In genomic region chr16:8639466-8640191, GRCm38 (mm10) we compare ENCODE assay signal across 29 mouse cellular contexts. TPM values are rescaled to one million over a fixed set of nuclear protein-coding genes. Genes with fewer than 3 reads are reported as not detected.
DNase-seq lines count a peak whose midpoint lies in the region; ATAC-seq and TF ChIP-seq lines count a peak whose summit lies in the region.
"Had no signal": no experiment of that assay in that cellular context is flagged by ENCODE, and none has a peak within 500 bp of the region (broad histone marks: within the 10 kb centered on the region; RNA-seq: fewer than 3 reads in every experiment).

No protein-coding gene starts in this region.

- no peaks in the 10 kb centered on the region for H3K27me3 ChIP-seq in MEL (ENCODE audit: control insufficient read depth in 1 of 2, insufficient read depth in 2 of 2, low read length in 2 of 2)
- H3K27me3 ChIP-seq in intestine, postnatal 0 days (replicated peaks; ENCODE audit: control insufficient read depth, insufficient read depth, low read length): no peaks in the 10 kb centered on the region
- no peaks in the 10 kb centered on the region for H3K27me3 ChIP-seq in forebrain, embryonic 14.5 days (replicated peaks; ENCODE audit: control insufficient read depth, insufficient read depth, low read length)
- H3K27me3 ChIP-seq in thymus, adult 2 months (ENCODE audit: control insufficient read depth, insufficient read depth, low read length): no peaks in the 10 kb centered on the region
- H3K27me3 ChIP-seq: hindbrain, embryonic 13.5 days had no signal

- peak overlapping the region in 1 of 2 experiments; percentile 8; a peak in 1 of 4 replicates for H3K4me3 ChIP-seq in MEL (ENCODE audit: control insufficient read depth in 1 of 2, insufficient read depth in 1 of 2, low read depth in 2 of 2, low read length in 2 of 2)
- no peak overlapping the region for H3K4me3 ChIP-seq in intestine, postnatal 0 days (ENCODE audit: low read depth, low read length)
- H3K4me3 ChIP-seq in forebrain, embryonic 14.5 days (ENCODE audit: low read depth, low read length): no peak overlapping the region
- no peak overlapping the region for H3K4me3 ChIP-seq in thymus, adult 2 months (ENCODE audit: control insufficient read depth, insufficient read depth, low read length)
- H3K4me3 ChIP-seq: hindbrain, embryonic 13.5 days had no signal

- H3K4me2 ChIP-seq in intestine, postnatal 0 days (replicated peaks; ENCODE audit: low read depth): peak overlapping the region; percentile 88
- no peak overlapping the region for H3K4me2 ChIP-seq in forebrain, embryonic 14.5 days (ENCODE audit: low read length)

- peaks cover 5 to 36% of the 10 kb centered on the region in 2 experiments; a peak in 3 of 4 replicates for H3K36me3 ChIP-seq in MEL (ENCODE audit: control insufficient read depth in 1 of 2, insufficient read depth in 2 of 2, low read length in 2 of 2)
- peaks cover 23% of the 10 kb centered on the region for H3K36me3 ChIP-seq in intestine, postnatal 0 days (ENCODE audit: control insufficient read depth, insufficient read depth)
- peaks cover 30% of the 10 kb centered on the region for H3K36me3 ChIP-seq in forebrain, embryonic 14.5 days (ENCODE audit: control insufficient read depth, insufficient read depth, low read length)
- peaks cover 18% of the 10 kb centered on the region for H3K36me3 ChIP-seq in thymus, adult 2 months (ENCODE audit: control insufficient read depth, insufficient read depth, low read length)

- H3K27ac ChIP-seq in MEL (ENCODE audit: control insufficient read depth, low read depth, low read length): peak overlapping the region; percentile 50
- H3K27ac ChIP-seq in intestine, postnatal 0 days (ENCODE audit: low read depth, low read length): peak overlapping the region; percentile 68
- H3K27ac ChIP-seq in forebrain, embryonic 14.5 days (ENCODE audit: low read depth, low read length): no peak overlapping the region
- H3K27ac ChIP-seq in thymus, adult 2 months (ENCODE audit: control insufficient read depth, insufficient read depth, low read length): no peak overlapping the region
- H3K27ac ChIP-seq: hindbrain, embryonic 13.5 days; macrophage had no signal

- peaks cover 51% of the 10 kb centered on the region for H3K79me2 ChIP-seq in MEL (ENCODE audit: control insufficient read depth, insufficient read depth, low read length, poor library complexity)

- peak; percentile 69 to 75 for TF ChIP-seq EP300 in MEL (IDR thresholded peaks at IDR 0.05; ENCODE audit: low read depth in 1 of 2, low read length in 2 of 2)

- H3K4me1 ChIP-seq in MEL (ENCODE audit: control insufficient read depth in 1 of 2, insufficient read depth in 2 of 2, low read length in 2 of 2): peaks cover 6 to 27% of the 10 kb centered on the region in 2 experiments; a peak in 3 of 4 replicates
- no peaks in the 10 kb centered on the region; the same call in 1 of the 2 replicates for H3K4me1 ChIP-seq in intestine, postnatal 0 days (replicated peaks; ENCODE audit: control insufficient read depth, insufficient read depth, low read length)
- peaks cover 11% of the 10 kb centered on the region for H3K4me1 ChIP-seq in forebrain, embryonic 14.5 days (ENCODE audit: control insufficient read depth, insufficient read depth, low read length)
- H3K4me1 ChIP-seq in thymus, adult 2 months (replicated peaks; ENCODE audit: control insufficient read depth, insufficient read depth, low read length): peaks cover 20% of the 10 kb centered on the region

- DNase-seq in CD4-positive helper T cell, adult 2 months (ENCODE audit: low read depth, low spot score): peak; percentile 80
- peak; percentile 57 for DNase-seq in MEL (ENCODE audit: low read depth, low spot score)
- no peak for DNase-seq in layer of hippocampus, postnatal 14 days (ENCODE audit: low spot score in 2 of 2)
- no peak for DNase-seq in forebrain, embryonic 14.5 days (ENCODE audit: low spot score)
- no peak for DNase-seq in left cerebral cortex, postnatal 4 days
- DNase-seq in thymus, adult 2 months: no peak
- DNase-seq: adrenal gland, postnatal 25 days; cerebellum, adult 18-20 months; gastrocnemius, postnatal 36 days; heart, postnatal 14 days; kidney, adult 2 months; kidney, postnatal 14 days; layer of hippocampus, adult 9-11 months; midbrain, embryonic 14.5 days; right cerebral cortex, adult 18-20 months; spleen, adult 18-20 months had no signal

- no peaks in the 10 kb centered on the region for H3K9me3 ChIP-seq in MEL (replicated peaks; ENCODE audit: insufficient read depth, low read length)
- no peaks in the 10 kb centered on the region for H3K9me3 ChIP-seq in intestine, postnatal 0 days (ENCODE audit: control insufficient read depth)
- no peaks in the 10 kb centered on the region for H3K9me3 ChIP-seq in forebrain, embryonic 14.5 days (replicated peaks; ENCODE audit: control insufficient read depth, low read length)
- H3K9me3 ChIP-seq: heart, embryonic 10.5 days; hindbrain, embryonic 13.5 days had no signal

- peak overlapping the region; percentile 40 for H3K9ac ChIP-seq in MEL (ENCODE audit: control insufficient read depth, low read depth, low read length, poor library complexity, severe bottlenecking)
- no peak overlapping the region for H3K9ac ChIP-seq in intestine, postnatal 0 days (ENCODE audit: low read depth, low read length)
- H3K9ac ChIP-seq in forebrain, embryonic 14.5 days (ENCODE audit: low read length): no peak overlapping the region

- TF ChIP-seq POLR2A in MEL (IDR thresholded peaks at IDR 0.05; ENCODE audit: control insufficient read depth in 1 of 2, insufficient read depth in 1 of 2, low read depth in 1 of 2, low read length in 2 of 2, poor library complexity in 1 of 2): no peak
- TF ChIP-seq POLR2A in thymus, adult 2 months (IDR thresholded peaks at IDR 0.05; ENCODE audit: control insufficient read depth, extremely low read depth, insufficient read depth, low read length, poor library complexity): no peak

- peak; percentile 50 for ATAC-seq in intestine, postnatal 0 days
- ATAC-seq in megakaryocyte, adult 5-6 weeks (ENCODE audit: poor library complexity, severe bottlenecking): 0 out of 2 replicates have a peak, but pooled peaks have one; percentile 23
- no peak for ATAC-seq in forebrain, embryonic 14.5 days

- 41% methylated on average over 11 of the region's 11 CpGs for whole genome bisulfite sequencing in intestine, postnatal 0 days
- 94% methylated on average over 11 of the region's 11 CpGs for WGBS in forebrain, embryonic 14.5 days
- 43% methylated on average over 11 of the region's 11 CpGs for WGBS in thymus, adult 2 months

- TF ChIP-seq RAD21 in MEL (IDR thresholded peaks at IDR 0.05; ENCODE audit: low read depth, low read length): no peak

- intact Hi-C loops in left cerebral cortex, postnatal 4 days (cut with DNase I): loop anchor here (10.0 kb wide), 2 partner anchors 145 to 225 kb away; no protein-coding TSS in a partner anchor

- no peak for TF ChIP-seq CTCF in MEL (IDR thresholded peaks at IDR 0.05 in 2 of 3, conservative IDR thresholded peaks at IDR 0.05 in 1 of 3; ENCODE audit: control insufficient read depth in 1 of 3, insufficient read depth in 1 of 3, low read depth in 2 of 3, low read length in 3 of 3, poor library complexity in 1 of 3, severe bottlenecking in 1 of 3)
- TF ChIP-seq CTCF in intestine, postnatal 0 days (IDR thresholded peaks at IDR 0.05; ENCODE audit: low read depth): no peak
- no peak for TF ChIP-seq CTCF in thymus, adult 2 months (IDR thresholded peaks at IDR 0.05; ENCODE audit: borderline replicate concordance, control insufficient read depth, extremely low read depth, insufficient read depth, low read length, poor library complexity)

RNA-seq across cellular contexts. Expression of gene Tmem186, which starts 2.1 kb away (rescaled TPM):
- total RNA-seq in MEL (2012; rRNA removed): 18.4 and 22.5 TPM in 2 replicates
- 10 to 100 TPM; 18.9 to 99.9 TPM for polyA plus RNA-seq in MEL (2012; ENCODE audit: insufficient read depth in 1 of 2, insufficient read length in 2 of 2, low read depth in 1 of 2, low replicate concordance in 2 of 2, missing spikeins in 1 of 2)
- 9.1 and 9.8 TPM in 2 replicates for polyA plus RNA-seq in intestine, postnatal 0 days (2015; fragmentation: Nextera tagmentation; extraction: Ambion mirVana)
- total RNA-seq in megakaryocyte, adult 5-6 weeks (2015): 4.2 and 4.7 TPM in 2 replicates
- 6.6 and 8.0 TPM in 2 replicates for total RNA-seq in megakaryocyte, adult 5-6 weeks (2017)
- total RNA-seq in layer of hippocampus, postnatal 14 days (2021): 10 to 100 TPM; 10.6 to 11.5 TPM
- 14.8 TPM in 2 replicates for polyA plus RNA-seq in forebrain, embryonic 14.5 days (2014; fragmentation: Nextera tagmentation; extraction: Ambion mirVana)
- 10 to 100 TPM; 14.3 TPM for total RNA-seq in left cerebral cortex, postnatal 4 days (2021)
- polyA plus RNA-seq in thymus, adult 2 months (2012; rRNA removed): 18.5 and 20.8 TPM in 2 replicates

RNA-seq across cellular contexts. Expression of gene Pmm2, which starts 2.2 kb away (rescaled TPM):
- total RNA-seq in MEL (2012; rRNA removed): 44.5 and 53.4 TPM in 2 replicates
- 10 to 100 TPM in 1 of 2 experiments, not detected in 1; 96.0 TPM for polyA plus RNA-seq in MEL (2012; ENCODE audit: insufficient read depth in 1 of 2, insufficient read length in 2 of 2, low read depth in 1 of 2, low replicate concordance in 2 of 2, missing spikeins in 1 of 2)
- polyA plus RNA-seq in intestine, postnatal 0 days (2015; fragmentation: Nextera tagmentation; extraction: Ambion mirVana): 116 and 120 TPM in 2 replicates
- 44.8 and 52.5 TPM in 2 replicates for total RNA-seq in megakaryocyte, adult 5-6 weeks (2015)
- 55.3 and 62.6 TPM in 2 replicates for total RNA-seq in megakaryocyte, adult 5-6 weeks (2017)
- 10 to 100 TPM; 31.9 to 34.5 TPM for total RNA-seq in layer of hippocampus, postnatal 14 days (2021)
- 34.7 and 36.3 TPM in 2 replicates for polyA plus RNA-seq in forebrain, embryonic 14.5 days (2014; fragmentation: Nextera tagmentation; extraction: Ambion mirVana)
- 10 to 100 TPM; 41.4 to 42.9 TPM for total RNA-seq in left cerebral cortex, postnatal 4 days (2021)
- 110 and 116 TPM in 2 replicates for polyA plus RNA-seq in thymus, adult 2 months (2012; rRNA removed)

RNA-seq across cellular contexts. Expression of gene Carhsp1, which starts 32.3 kb away (rescaled TPM):
- 19.5 and 21.4 TPM in 2 replicates for total RNA-seq in MEL (2012; rRNA removed)
- 10 to 100 TPM in 1 of 2 experiments, not detected in 1; 28.0 TPM for polyA plus RNA-seq in MEL (2012; ENCODE audit: insufficient read depth in 1 of 2, insufficient read length in 2 of 2, low read depth in 1 of 2, low replicate concordance in 2 of 2, missing spikeins in 1 of 2)
- polyA plus RNA-seq in intestine, postnatal 0 days (2015; fragmentation: Nextera tagmentation; extraction: Ambion mirVana): 40.1 and 43.9 TPM in 2 replicates
- total RNA-seq in megakaryocyte, adult 5-6 weeks (2015): 18.1 and 21.9 TPM in 2 replicates
- total RNA-seq in megakaryocyte, adult 5-6 weeks (2017): 27.1 and 29.6 TPM in 2 replicates
- total RNA-seq in layer of hippocampus, postnatal 14 days (2021): 10 to 100 TPM; 23.2 to 23.8 TPM
- polyA plus RNA-seq in forebrain, embryonic 14.5 days (2014; fragmentation: Nextera tagmentation; extraction: Ambion mirVana): 84.0 and 95.0 TPM in 2 replicates
- total RNA-seq in left cerebral cortex, postnatal 4 days (2021): 10 to 100 TPM; 54.3 to 60.3 TPM
- polyA plus RNA-seq in thymus, adult 2 months (2012; rRNA removed): 42.0 and 47.4 TPM in 2 replicates

RNA-seq across cellular contexts. Expression of gene Gm5767, which starts 40.9 kb away (rescaled TPM):
- not detected in 2 replicates for total RNA-seq in MEL (2012; rRNA removed)
- not detected for polyA plus RNA-seq in MEL (2012; ENCODE audit: insufficient read depth in 1 of 2, insufficient read length in 2 of 2, low read depth in 1 of 2, low replicate concordance in 2 of 2, missing spikeins in 1 of 2)
- 0.22 TPM in 1 of 2 replicates, not detected in the other for polyA plus RNA-seq in intestine, postnatal 0 days (2015; fragmentation: Nextera tagmentation; extraction: Ambion mirVana)
- total RNA-seq in megakaryocyte, adult 5-6 weeks (2015): not detected in 2 replicates
- total RNA-seq in megakaryocyte, adult 5-6 weeks (2017): not detected in 2 replicates
- not detected for total RNA-seq in layer of hippocampus, postnatal 14 days (2021)
- polyA plus RNA-seq in forebrain, embryonic 14.5 days (2014; fragmentation: Nextera tagmentation; extraction: Ambion mirVana): not detected in 2 replicates
- total RNA-seq in left cerebral cortex, postnatal 4 days (2021): not detected
- polyA plus RNA-seq in thymus, adult 2 months (2012; rRNA removed): 1.1 TPM in 1 of 2 replicates, not detected in the other
- total RNA-seq: adrenal gland, postnatal 25 days; common myeloid progenitor, adult 5-6 weeks; gastrocnemius, postnatal 36 days; heart, postnatal 14 days; left cerebral cortex, postnatal 14 days; liver, adult 2 months had no signal
- polyA plus RNA-seq: embryonic facial prominence, embryonic 11.5 days; frontal cortex, adult 2 months; heart, embryonic 10.5 days; hindbrain, embryonic 13.5 days; macrophage; midbrain, embryonic 14.5 days; neural tube, embryonic 11.5 days; stomach, embryonic 14.5 days; thymus, postnatal 0 days had no signal

Comparison
In these comparisons a context has a peak if more than half of its experiments do, and no peak if none do; other contexts are left out.
1. DNase-seq: peak in CD4-positive helper T cell, adult 2 months (single experiment) and MEL (single experiment); none in layer of hippocampus, postnatal 14 days (0 of 2), forebrain, embryonic 14.5 days (single experiment), left cerebral cortex, postnatal 4 days (single experiment) and thymus, adult 2 months (single experiment).
2. H3K27ac ChIP-seq: peak in MEL (single experiment) and intestine, postnatal 0 days (single experiment); none in forebrain, embryonic 14.5 days (single experiment) and thymus, adult 2 months (single experiment).